Mouse (Mus musculus): ENCODE measurements around the gene Rps18.

DNA sequence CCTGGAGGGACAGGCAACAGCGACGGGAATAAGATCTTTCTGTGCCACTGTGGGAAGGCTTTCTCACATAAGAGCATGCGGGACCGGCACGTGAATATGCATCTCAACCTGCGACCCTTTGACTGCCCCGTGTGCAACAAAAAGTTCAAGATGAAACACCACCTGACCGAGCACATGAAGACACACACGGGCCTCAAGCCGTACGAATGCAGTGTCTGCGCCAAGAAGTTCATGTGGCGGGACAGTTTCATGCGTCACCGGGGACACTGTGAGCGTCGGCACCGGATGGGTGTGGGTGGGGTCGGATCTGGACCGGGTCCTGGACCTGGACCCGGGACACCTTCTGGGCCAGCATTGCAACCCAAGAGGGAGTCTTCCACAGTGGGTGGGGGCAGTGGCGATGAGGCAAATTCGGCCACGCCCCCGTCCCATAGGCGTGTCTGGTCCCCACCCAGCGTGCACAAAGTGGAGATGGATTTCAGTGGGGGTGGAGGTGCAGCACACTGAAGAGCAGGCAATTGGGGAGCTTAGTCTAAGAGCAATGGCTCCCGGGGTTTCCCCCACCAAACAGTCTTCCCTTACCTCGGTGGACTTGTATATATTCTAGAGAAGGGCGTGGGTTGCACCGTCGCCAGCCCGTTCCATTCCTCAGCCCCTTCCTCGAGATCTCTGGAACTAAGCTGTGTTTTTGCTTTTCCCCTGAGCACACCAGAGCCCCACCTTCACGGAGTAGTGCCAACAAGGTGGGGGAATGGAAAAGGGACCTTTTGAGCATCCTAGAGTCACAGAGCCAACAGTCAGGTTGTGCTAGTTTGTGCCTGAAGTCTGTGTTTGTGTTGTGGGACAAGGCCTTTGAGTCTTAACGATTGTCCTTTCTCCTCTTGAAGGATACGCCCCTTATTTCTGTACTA lies 37.3 kb downstream of the Rps18 start:
- TF ChIP-seq POLR2A (IDR thresholded peaks at IDR 0.05; ENCODE audit: borderline replicate concordance, extremely low read depth, insufficient read depth, insufficient read length, poor library complexity, severe bottlenecking): no peak
- TF ChIP-seq CTCF (IDR thresholded peaks at IDR 0.05; ENCODE audit: borderline replicate concordance, extremely low read depth, insufficient read depth, insufficient read length): no peak

Data from brain, embryonic 14.5 days (tissue).